Mouse (Mus musculus): ENCODE measurements at regions not wholly inside any gene's neighbourhood (a gene's known extent, or its start where the extent isn't known, plus 50 kb on each side); places are given as distances from the start of the nearest gene placed in this dataset.
"Not testable (repeated sequence)": the region's sequence is repeated elsewhere in the genome, so short reads cannot be mapped to it uniquely, and the experiment has no call there.

GRCm38 (mm10) chr2:17081266-17081665 lies 650.0 kb downstream of the Nebl start:
- H3K4me3 ChIP-seq (replicated peaks; ENCODE audit: insufficient read depth, low read depth, low read length) = no peak overlapping the region
- H3K27ac ChIP-seq (ENCODE audit: insufficient read depth, low read length) = no peak overlapping the region
- no peaks in the 10 kb centered on the region for H3K4me1 ChIP-seq (ENCODE audit: control insufficient read depth, insufficient read depth, low read length)
- no peak for TF ChIP-seq POLR2A (IDR thresholded peaks at IDR 0.05; ENCODE audit: borderline replicate concordance, insufficient read depth, low read length)
- TF ChIP-seq CTCF (IDR thresholded peaks at IDR 0.05; ENCODE audit: borderline replicate concordance, insufficient read depth, low read depth, low read length) = no peak
- 91% methylated on average over 2 of the region's 2 CpGs for WGBS
- no peaks in the 10 kb centered on the region for H3K27me3 ChIP-seq (ENCODE audit: control insufficient read depth, insufficient read depth, low read length)
- DNase-seq = no peak

DNA sequence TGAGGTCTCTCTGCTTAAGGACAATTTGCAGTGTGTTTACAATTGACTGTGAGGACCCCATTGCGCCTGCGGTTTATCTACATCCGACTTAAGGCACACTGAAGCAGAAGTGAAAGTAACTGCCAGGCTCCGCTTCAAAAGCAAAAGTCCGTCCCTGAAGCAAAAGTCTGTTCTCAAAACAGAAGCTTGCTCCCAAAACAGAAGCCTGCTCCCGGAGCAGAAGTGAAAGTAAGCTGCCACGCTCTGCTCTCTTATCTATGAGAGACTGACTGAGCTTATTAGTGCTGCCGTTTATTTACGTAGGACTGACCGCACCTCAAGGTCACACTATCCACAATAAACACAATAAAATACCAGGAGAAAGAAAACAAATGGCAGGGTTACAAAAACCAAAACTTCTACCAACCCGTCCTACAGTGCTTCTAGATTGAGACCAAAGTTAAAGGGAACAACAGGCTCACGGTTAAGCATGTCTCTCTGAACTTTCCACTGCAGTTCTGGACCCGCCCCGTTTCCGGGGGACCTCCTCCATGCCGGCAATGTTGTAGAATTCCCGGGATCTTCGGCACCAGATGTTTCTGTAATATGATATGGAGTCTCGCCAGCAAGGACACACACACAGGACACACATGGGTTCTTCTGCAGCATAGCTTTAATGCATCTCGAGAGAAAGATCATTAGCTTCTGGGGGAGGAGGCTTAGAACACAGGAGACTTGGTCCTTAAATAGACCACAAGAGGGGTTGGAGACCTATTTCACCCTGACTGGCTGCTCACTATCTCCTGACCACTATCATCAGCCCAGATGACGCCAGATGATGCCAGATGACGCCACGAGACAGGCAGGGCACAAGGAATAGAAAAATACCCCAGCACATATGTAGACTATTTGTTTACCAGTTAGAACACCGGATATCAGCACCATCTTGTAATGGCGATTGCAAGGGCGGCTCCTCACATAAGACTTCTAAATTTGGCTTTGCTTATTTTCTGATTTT lies 665.8 kb downstream of the Nebl start:
- H3K27me3 ChIP-seq (ENCODE audit: control insufficient read depth, insufficient read depth, low read length); H3K4me3 ChIP-seq (replicated peaks; ENCODE audit: insufficient read depth, low read depth, low read length); DNase-seq; H3K27ac ChIP-seq (ENCODE audit: insufficient read depth, low read length); H3K4me1 ChIP-seq (ENCODE audit: control insufficient read depth, insufficient read depth, low read length): not testable (repeated sequence)
- 92% methylated on average over 26 of the region's 26 CpGs for WGBS

All from cerebellum, adult 2 months (tissue).